Mouse (Mus musculus) hindbrain, embryonic 16.5 days (tissue): Measurements from ENCODE around the gene Olfr963. TPM values are rescaled to one million over a fixed set of nuclear protein-coding genes. Genes with fewer than 3 reads are reported as not detected.
"Not testable (repeated sequence)": the region's sequence is repeated elsewhere in the genome, so short reads cannot be mapped to it uniquely, and the experiment has no call there.

Experiments used
- ATAC-seq: fragments of 200-750 bp; cut with Nextera tagmentation; 2 replicates; pipeline ENCODE4 v1.8.0; 2017; ENCODE audit warnings: moderate TSS enrichment, moderate library complexity
- H3K27ac ChIP-seq: fragments of 300-500 bp; sonication (generic); 2 replicates; pipeline ENCODE4 v1.5.1; 2014; ENCODE audit warnings: low read depth, mild to moderate bottlenecking, control low read depth, low read length, moderate library complexity
- H3K27me3 ChIP-seq: fragments of 300-500 bp; sonication (generic); replicated peaks from 2 replicates; pipeline ENCODE4 v1.6.1; 2014; ENCODE audit warnings: low read length; ENCODE audit not compliant: control insufficient read depth, insufficient read depth
- H3K36me3 ChIP-seq: fragments of 300-500 bp; sonication (generic); 2 replicates; pipeline ENCODE4 v1.6.1; 2014; ENCODE audit warnings: mild to moderate bottlenecking, low read length, moderate library complexity, mixed read lengths; ENCODE audit not compliant: control insufficient read depth, insufficient read depth
- H3K4me1 ChIP-seq: fragments of 300-500 bp; sonication (generic); 2 replicates; pipeline ENCODE4 v1.6.1; 2014; ENCODE audit warnings: low read depth, low read length; ENCODE audit not compliant: control insufficient read depth, insufficient read depth
- H3K4me2 ChIP-seq: fragments of 300-500 bp; sonication (generic); 2 replicates; pipeline ENCODE4 v1.6.1; 2014; ENCODE audit warnings: mild to moderate bottlenecking, low read length, control low read depth, moderate library complexity
- H3K4me3 ChIP-seq: fragments of 300-500 bp; sonication (generic); 2 replicates; pipeline ENCODE4 v1.5.1; 2014; ENCODE audit warnings: mild to moderate bottlenecking, low read length, control low read depth, moderate library complexity
- H3K9ac ChIP-seq: fragments of 300-500 bp; sonication (generic); 2 replicates; pipeline ENCODE4 v1.6.1; 2014; ENCODE audit warnings: low read depth, mild to moderate bottlenecking, control low read depth, low read length, moderate library complexity
- H3K9me3 ChIP-seq: fragments of 300-500 bp; sonication (generic); 2 replicates; pipeline ENCODE4 v1.6.1; 2014; ENCODE audit warnings: mild to moderate bottlenecking, low read length, moderate library complexity; ENCODE audit not compliant: control insufficient read depth
- WGBS: fragments of 180-500 bp; shearing (Covaris S2); extraction: QIAGEN DNeasy Blood & Tissue Kit; methylation state at CpG from one replicate; pipeline ENCODE4 v1.1.7; 2014; 5-methylcytosine and 5-hydroxymethylcytosine counted together
- polyA plus RNA-seq: library from polyadenylated mRNA; unstranded; fragments of >200 nt; fragmentation: Nextera tagmentation; extraction: Ambion mirVana; gene quantifications from 2 replicates; pipeline ENCODE4 v1.2.1, GENCODE M21; 2015

Olfr963 gene
- polyA plus RNA-seq, 1 experiment from 2014 or later = not detected

DNA sequence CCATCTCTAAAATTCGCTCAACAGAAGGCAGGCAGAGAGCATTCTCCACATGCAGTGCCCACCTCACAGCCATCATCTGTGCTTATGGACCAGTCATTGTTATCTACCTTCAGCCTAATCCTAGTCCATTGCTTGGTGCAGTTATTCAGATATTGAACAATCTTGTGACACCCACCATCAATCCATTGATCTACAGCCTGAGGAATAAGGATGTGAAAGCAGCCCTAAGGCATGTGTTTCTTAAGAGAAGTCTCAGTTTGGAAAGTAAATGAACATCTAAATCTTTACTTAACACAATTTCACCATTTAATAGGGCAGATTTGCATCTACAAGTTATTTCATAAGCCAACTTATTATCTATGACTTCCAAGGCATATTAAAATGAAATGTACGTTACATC, 2.7 kb downstream of the Olfr963 start:
- WGBS = 79% methylated on average over 2 of the region's 2 CpGs
- Histone ChIP-seq H3K4me2 (no peak overlapping the region), H3K4me1 (no peaks in the 10 kb centered on the region), H3K36me3 (no peaks in the 10 kb centered on the region), H3K27me3 (no peaks in the 10 kb centered on the region), H3K9ac (no peak overlapping the region), H3K27ac (no peak overlapping the region), H3K4me3 (no peak overlapping the region), H3K9me3 (no peaks in the 10 kb centered on the region)
- ATAC-seq = no peak

DNA sequence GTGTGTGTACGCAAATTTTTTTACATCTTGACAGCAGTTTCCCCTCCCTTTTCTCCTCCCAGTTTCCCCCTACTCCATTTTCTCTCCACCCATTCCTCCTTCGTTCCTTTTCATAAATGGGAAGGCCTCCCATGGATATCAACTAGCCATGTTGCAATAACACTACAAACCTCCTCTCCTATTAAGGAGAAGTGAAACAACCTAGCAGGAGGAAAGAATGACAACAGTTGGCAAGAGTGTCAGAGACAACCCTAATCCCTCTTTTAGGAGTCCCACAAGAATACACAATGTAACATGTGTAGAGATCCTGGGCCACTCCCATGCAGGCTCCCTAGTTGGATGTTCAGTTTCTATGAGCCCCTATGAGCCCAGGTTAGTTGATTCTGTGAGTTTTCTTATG, 7.8 kb downstream of the Olfr963 start:
- H3K27ac ChIP-seq = no peak overlapping the region
- H3K4me1 ChIP-seq = no peaks in the 10 kb centered on the region
- H3K27me3 ChIP-seq = no peaks in the 10 kb centered on the region
- H3K4me2 ChIP-seq = no peak overlapping the region
- 73% methylated on average over 2 of the region's 2 CpGs for WGBS
- ATAC-seq = no peak
- no peaks in the 10 kb centered on the region for H3K36me3 ChIP-seq
- no peaks in the 10 kb centered on the region for H3K9me3 ChIP-seq
- H3K4me3 ChIP-seq = no peak overlapping the region
- H3K9ac ChIP-seq = no peak overlapping the region

DNA sequence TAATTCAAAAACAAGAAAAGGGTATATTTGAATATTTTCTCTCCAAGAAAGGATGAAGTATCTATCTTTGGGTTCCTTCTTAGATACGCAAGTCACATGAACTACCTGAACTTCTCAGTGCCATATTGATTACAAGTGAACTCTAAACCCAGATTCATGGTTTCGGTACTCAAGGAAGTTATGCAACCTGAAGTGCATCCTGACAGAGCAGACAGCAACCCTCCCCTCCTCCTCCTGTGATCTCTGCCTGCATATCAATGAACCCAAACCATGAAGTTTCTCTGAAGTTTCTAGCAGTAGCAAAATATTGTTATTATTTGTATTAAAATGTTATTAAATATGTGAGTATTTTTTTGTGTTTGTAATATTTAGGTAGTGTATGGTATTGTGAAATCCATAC, 11.6 kb downstream of the Olfr963 start:
- ATAC-seq = no peak
- no peak overlapping the region for H3K27ac ChIP-seq
- WGBS = 95% methylated on average over 2 of the region's 2 CpGs
- H3K9ac ChIP-seq = no peak overlapping the region
- no peaks in the 10 kb centered on the region for H3K27me3 ChIP-seq
- H3K4me3 ChIP-seq = no peak overlapping the region
- H3K9me3 ChIP-seq = no peaks in the 10 kb centered on the region
- no peak overlapping the region for H3K4me2 ChIP-seq
- no peaks in the 10 kb centered on the region for H3K4me1 ChIP-seq
- H3K36me3 ChIP-seq = no peaks in the 10 kb centered on the region

DNA sequence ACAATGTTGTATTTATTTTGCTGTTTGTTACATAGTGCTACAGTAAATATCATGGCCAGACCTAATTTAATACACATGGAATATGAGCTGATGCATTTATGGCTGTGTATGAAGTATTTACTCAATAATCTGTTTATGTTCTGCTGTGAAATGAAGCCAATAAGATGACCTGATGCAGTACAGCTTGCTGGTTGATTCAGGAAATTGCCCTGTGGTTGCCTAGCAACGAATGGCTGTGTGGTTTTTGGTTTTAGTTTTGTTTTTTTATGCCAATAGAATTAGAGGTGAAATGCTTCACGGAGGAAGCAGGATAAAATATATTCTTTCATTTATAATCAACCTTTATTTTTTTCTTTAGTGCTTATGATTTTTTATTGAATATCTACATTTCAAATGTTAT, 12.3 kb downstream of the Olfr963 start:
- H3K4me2 ChIP-seq = no peak overlapping the region
- H3K36me3 ChIP-seq = no peaks in the 10 kb centered on the region
- no peaks in the 10 kb centered on the region for H3K9me3 ChIP-seq
- no peaks in the 10 kb centered on the region for H3K27me3 ChIP-seq
- H3K4me1 ChIP-seq = no peaks in the 10 kb centered on the region
- H3K4me3 ChIP-seq = no peak overlapping the region
- no peak overlapping the region for H3K27ac ChIP-seq
- 53% methylated on average over 2 of the region's 2 CpGs for WGBS
- no peak overlapping the region for H3K9ac ChIP-seq
- peak; percentile 54; the same call in 1 of the 2 replicates for ATAC-seq

DNA sequence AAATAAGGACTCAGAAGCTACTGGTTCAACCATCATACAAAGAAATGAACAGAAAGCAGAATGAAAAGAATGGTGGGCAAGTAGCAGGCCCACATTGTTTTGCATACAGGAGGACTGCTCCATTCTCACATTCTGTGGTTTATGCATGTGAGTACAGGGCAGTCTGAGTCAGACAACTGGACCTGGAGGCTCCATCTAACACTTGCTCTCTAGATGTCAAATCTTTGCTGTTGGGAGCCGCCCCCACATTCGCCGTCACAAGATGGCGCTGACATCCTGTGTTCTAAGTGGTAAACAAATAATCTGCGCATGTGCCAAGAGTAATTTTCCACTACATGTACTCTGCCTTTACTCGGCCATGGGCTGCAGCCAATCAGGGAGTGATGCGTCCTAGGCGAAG, 34.1 kb downstream of the Olfr963 start:
- H3K4me2 ChIP-seq, H3K4me3 ChIP-seq, H3K9me3 ChIP-seq, H3K36me3 ChIP-seq, H3K27me3 ChIP-seq, H3K4me1 ChIP-seq, ATAC-seq, H3K9ac ChIP-seq, H3K27ac ChIP-seq: not testable (repeated sequence)
- 72% methylated on average over 6 of the region's 8 CpGs for WGBS

DNA sequence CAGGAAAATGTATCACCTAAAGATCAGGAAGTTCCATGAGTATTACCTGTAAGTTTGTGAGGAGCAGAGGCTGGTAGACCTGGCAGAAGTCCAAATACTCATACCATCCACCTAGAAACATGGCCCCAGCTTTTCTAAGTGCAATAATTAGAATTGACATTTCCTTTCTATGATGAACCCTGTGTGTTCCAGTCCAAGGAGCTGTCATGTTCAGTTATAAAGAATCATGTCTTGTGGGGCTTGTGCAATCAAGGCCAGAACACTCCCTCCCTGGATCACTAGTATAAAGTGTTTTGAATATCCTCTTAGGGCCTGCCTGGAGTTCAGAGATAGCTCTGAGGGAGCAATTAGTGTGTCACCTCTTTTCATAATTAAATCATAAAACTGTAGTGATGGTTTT, 40.0 kb downstream of the Olfr963 start, which contains the start of gene Olfr149:
Olfr149 (minus strand) TSS at position 101 of the 400 bp plus-strand sequence.
- Histone ChIP-seq H3K9me3 (no peaks in the 10 kb centered on the region), H3K27ac (no peak within 1 kb of the TSS), H3K27me3 (no peaks in the 10 kb centered on the region), H3K4me1 (no peaks in the 10 kb centered on the region), H3K4me3 (no peak within 1 kb of the TSS), H3K4me2 (no peak within 1 kb of the TSS), H3K36me3 (no peaks in the 10 kb centered on the region), H3K9ac (no peak within 1 kb of the TSS)
- ATAC-seq = no peak

DNA sequence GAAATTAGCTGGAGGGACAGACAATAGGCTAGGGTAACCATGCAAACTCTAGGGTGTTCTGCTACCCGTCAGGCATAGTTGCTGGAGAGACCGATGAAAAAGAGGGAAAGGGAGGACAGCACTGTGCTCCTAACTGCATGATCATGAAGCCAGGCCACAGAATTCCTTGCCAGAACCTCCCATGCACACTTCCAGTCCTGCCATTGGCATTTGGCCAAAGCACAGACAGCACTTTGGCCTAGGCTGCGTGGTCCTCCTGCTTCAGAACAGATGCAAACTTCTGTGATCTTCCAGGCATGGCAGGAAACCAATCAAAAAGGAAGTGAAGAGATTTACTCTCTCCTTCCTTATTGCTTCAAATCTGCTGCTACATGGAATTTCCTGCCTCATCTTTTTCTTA, 42.0 kb downstream of the Olfr963 start:
- Histone ChIP-seq H3K4me3 (no peak overlapping the region), H3K4me2 (no peak overlapping the region), H3K27me3 (no peaks in the 10 kb centered on the region), H3K9ac (no peak overlapping the region), H3K36me3 (no peaks in the 10 kb centered on the region), H3K4me1 (no peaks in the 10 kb centered on the region), H3K9me3 (no peaks in the 10 kb centered on the region), H3K27ac (no peak overlapping the region)
- ATAC-seq = no peak
- 73% methylated on average over 3 of the region's 3 CpGs for WGBS

DNA sequence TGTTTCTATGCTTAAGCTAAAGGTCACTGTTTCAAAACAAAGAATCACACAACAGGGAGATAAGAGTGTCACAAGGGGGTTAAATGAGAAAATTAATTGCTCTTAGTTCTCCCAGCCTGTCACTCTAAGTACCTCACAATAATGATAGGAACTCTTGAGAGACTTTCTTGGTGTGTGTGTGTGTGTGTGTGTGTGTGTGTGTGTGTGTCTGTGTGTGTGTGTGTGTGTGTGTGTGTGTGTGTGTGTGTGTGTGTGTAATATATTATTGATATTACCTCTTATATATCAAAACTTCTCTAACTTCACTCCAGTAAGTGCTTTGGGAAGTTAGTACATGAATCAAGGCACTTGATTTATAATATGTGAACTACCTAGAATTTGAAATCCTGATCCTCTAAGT, 44.0 kb downstream of the Olfr963 start, which contains the start of gene Olfr965:
Olfr965 (plus strand) TSS at position 301 of the 400 bp plus-strand sequence.
- Histone ChIP-seq H3K4me3 (no peak within 1 kb of the TSS), H3K27me3 (no peaks in the 10 kb centered on the region), H3K9ac (no peak within 1 kb of the TSS), H3K4me2 (no peak within 1 kb of the TSS), H3K36me3 (no peaks in the 10 kb centered on the region), H3K9me3 (no peaks in the 10 kb centered on the region), H3K4me1 (no peaks in the 10 kb centered on the region), H3K27ac (no peak within 1 kb of the TSS)
- ATAC-seq = no peak
